Mouse (Mus musculus): ENCODE data around the gene Arglu1. TPM values are rescaled to one million over a fixed set of nuclear protein-coding genes. Genes with fewer than 3 reads are reported as not detected.

The Arglu1 gene
- polyA plus RNA-seq, 1 experiment from 2014 or later: 114 TPM

GRCm38 (mm10) chr8:8644160-8644915 lies 46.0 kb downstream of the Arglu1 start:
- 59% methylated on average over 11 of the region's 11 CpGs for WGBS
- no peaks in the 10 kb centered on the region for H3K27me3 ChIP-seq (replicated peaks; ENCODE audit: control insufficient read depth, insufficient read depth, low read length)
- ATAC-seq (no peak), DNase-seq (ENCODE audit: low spot score) (no peak)
- H3K4me1 ChIP-seq (ENCODE audit: control insufficient read depth, insufficient read depth, low read length): peaks cover 58% of the 10 kb centered on the region
- no peak overlapping the region for H3K27ac ChIP-seq (ENCODE audit: low read depth, low read length)
- H3K4me2 ChIP-seq (ENCODE audit: low read length): no peak overlapping the region
- no peaks in the 10 kb centered on the region for H3K9me3 ChIP-seq (replicated peaks; ENCODE audit: control insufficient read depth, low read length)
- H3K36me3 ChIP-seq (ENCODE audit: control insufficient read depth, insufficient read depth, low read length): peaks cover 9% of the 10 kb centered on the region; the same call in 1 of the 2 replicates
- no peak overlapping the region for H3K9ac ChIP-seq (ENCODE audit: low read length)
- no peak overlapping the region for H3K4me3 ChIP-seq (ENCODE audit: low read depth, low read length)

GRCm38 (mm10) chr8:8640264-8640588 lies 50.1 kb downstream of the Arglu1 start:
- Histone ChIP-seq H3K27me3 (replicated peaks; ENCODE audit: control insufficient read depth, insufficient read depth, low read length) (no peaks in the 10 kb centered on the region), H3K36me3 (ENCODE audit: control insufficient read depth, insufficient read depth, low read length) (peaks cover 31% of the 10 kb centered on the region), H3K9me3 (replicated peaks; ENCODE audit: control insufficient read depth, low read length) (no peaks in the 10 kb centered on the region), H3K27ac (ENCODE audit: low read depth, low read length) (0 out of 2 replicates have a peak overlapping the region, but pooled peaks have one; percentile 33), H3K4me2 (ENCODE audit: low read length) (peak overlapping the region; percentile 16), H3K9ac (ENCODE audit: low read length) (no peak overlapping the region), H3K4me3 (ENCODE audit: low read depth, low read length) (no peak overlapping the region), H3K4me1 (ENCODE audit: control insufficient read depth, insufficient read depth, low read length) (peaks cover 33% of the 10 kb centered on the region)
- 3% methylated on average over 4 of the region's 4 CpGs for WGBS
- ATAC-seq (peak; percentile 69), DNase-seq (ENCODE audit: low spot score) (peak; percentile 74)

GRCm38 (mm10) chr8:8639569-8640263 lies 50.6 kb downstream of the Arglu1 start:
- 13% methylated on average over 8 of the region's 8 CpGs for WGBS
- ATAC-seq (peak; percentile 29), DNase-seq (ENCODE audit: low spot score) (peak; percentile 35)
- no peak overlapping the region for H3K4me3 ChIP-seq (ENCODE audit: low read depth, low read length)
- no peaks in the 10 kb centered on the region for H3K27me3 ChIP-seq (replicated peaks; ENCODE audit: control insufficient read depth, insufficient read depth, low read length)
- H3K9ac ChIP-seq (ENCODE audit: low read length): no peak overlapping the region
- peaks cover 34% of the 10 kb centered on the region for H3K36me3 ChIP-seq (ENCODE audit: control insufficient read depth, insufficient read depth, low read length)
- peaks cover 30% of the 10 kb centered on the region for H3K4me1 ChIP-seq (ENCODE audit: control insufficient read depth, insufficient read depth, low read length)
- H3K4me2 ChIP-seq (ENCODE audit: low read length): peak overlapping the region; percentile 16; the same call in 1 of the 2 replicates
- 0 out of 2 replicates have a peak overlapping the region, but pooled peaks have one; percentile 33 for H3K27ac ChIP-seq (ENCODE audit: low read depth, low read length)
- H3K9me3 ChIP-seq (replicated peaks; ENCODE audit: control insufficient read depth, low read length): no peaks in the 10 kb centered on the region

- Histone ChIP-seq H3K9me3 (replicated peaks; ENCODE audit: control insufficient read depth, low read length) (no peaks in the 10 kb centered on the region), H3K4me2 (ENCODE audit: low read length) (no peak overlapping the region), H3K4me3 (ENCODE audit: low read depth, low read length) (no peak overlapping the region), H3K4me1 (ENCODE audit: control insufficient read depth, insufficient read depth, low read length) (peaks cover 17% of the 10 kb centered on the region; the same call in 1 of the 2 replicates), H3K27me3 (replicated peaks; ENCODE audit: control insufficient read depth, insufficient read depth, low read length) (no peaks in the 10 kb centered on the region), H3K9ac (ENCODE audit: low read length) (no peak overlapping the region), H3K36me3 (ENCODE audit: control insufficient read depth, insufficient read depth, low read length) (peaks cover 41% of the 10 kb centered on the region), H3K27ac (ENCODE audit: low read depth, low read length) (no peak overlapping the region)
- ATAC-seq (no peak), DNase-seq (ENCODE audit: low spot score) (no peak)
- WGBS: 76% methylated on average over 7 of the region's 7 CpGs
Observed at GRCm38 (mm10) chr8:8631394-8631793, 58.9 kb downstream of the Arglu1 start.

- Histone ChIP-seq H3K4me1 (ENCODE audit: control insufficient read depth, insufficient read depth, low read length) (peaks cover 30% of the 10 kb centered on the region), H3K27ac (ENCODE audit: low read depth, low read length) (peak overlapping the region; percentile 49; the same call in 1 of the 2 replicates), H3K27me3 (replicated peaks; ENCODE audit: control insufficient read depth, insufficient read depth, low read length) (no peaks in the 10 kb centered on the region), H3K9ac (ENCODE audit: low read length) (no peak overlapping the region), H3K4me3 (ENCODE audit: low read depth, low read length) (no peak overlapping the region), H3K36me3 (ENCODE audit: control insufficient read depth, insufficient read depth, low read length) (peaks cover 52% of the 10 kb centered on the region), H3K9me3 (replicated peaks; ENCODE audit: control insufficient read depth, low read length) (no peaks in the 10 kb centered on the region), H3K4me2 (ENCODE audit: low read length) (no peak overlapping the region)
- ATAC-seq (no peak), DNase-seq (ENCODE audit: low spot score) (no peak)
- WGBS: 55% methylated on average over 7 of the region's 7 CpGs
Observed at GRCm38 (mm10) chr8:8624017-8624416, 66.3 kb downstream of the Arglu1 start.

GRCm38 (mm10) chr8:8623486-8623885 lies 66.8 kb downstream of the Arglu1 start:
- Histone ChIP-seq H3K9ac (ENCODE audit: low read length) (no peak overlapping the region), H3K27me3 (replicated peaks; ENCODE audit: control insufficient read depth, insufficient read depth, low read length) (no peaks in the 10 kb centered on the region), H3K36me3 (ENCODE audit: control insufficient read depth, insufficient read depth, low read length) (peaks cover 58% of the 10 kb centered on the region), H3K4me2 (ENCODE audit: low read length) (no peak overlapping the region), H3K27ac (ENCODE audit: low read depth, low read length) (peak overlapping the region; percentile 49; the same call in 1 of the 2 replicates), H3K9me3 (replicated peaks; ENCODE audit: control insufficient read depth, low read length) (no peaks in the 10 kb centered on the region), H3K4me3 (ENCODE audit: low read depth, low read length) (no peak overlapping the region), H3K4me1 (ENCODE audit: control insufficient read depth, insufficient read depth, low read length) (peaks cover 28% of the 10 kb centered on the region)
- DNase-seq (ENCODE audit: low spot score): peak; percentile 53
- ATAC-seq: no peak
- WGBS: 46% methylated on average over 8 of the region's 8 CpGs

GRCm38 (mm10) chr8:8622476-8622875 lies 67.8 kb downstream of the Arglu1 start:
- H3K36me3 ChIP-seq (ENCODE audit: control insufficient read depth, insufficient read depth, low read length): peaks cover 57% of the 10 kb centered on the region

GRCm38 (mm10) chr8:8622031-8622430 lies 68.3 kb downstream of the Arglu1 start:
- peak overlapping the region; percentile 74; the same call in 1 of the 2 replicates for H3K27ac ChIP-seq (ENCODE audit: low read depth, low read length)
- 45% methylated on average over 12 of the region's 12 CpGs for WGBS
- ATAC-seq: peak; percentile 68
- H3K4me1 ChIP-seq (ENCODE audit: control insufficient read depth, insufficient read depth, low read length): peaks cover 28% of the 10 kb centered on the region
- no peak overlapping the region for H3K4me3 ChIP-seq (ENCODE audit: low read depth, low read length)
- H3K27me3 ChIP-seq (replicated peaks; ENCODE audit: control insufficient read depth, insufficient read depth, low read length): no peaks in the 10 kb centered on the region
- H3K9me3 ChIP-seq (replicated peaks; ENCODE audit: control insufficient read depth, low read length): no peaks in the 10 kb centered on the region
- DNase-seq (ENCODE audit: low spot score): peak; percentile 68
- H3K9ac ChIP-seq (ENCODE audit: low read length): no peak overlapping the region
- no peak overlapping the region; the same call in 1 of the 2 replicates for H3K4me2 ChIP-seq (ENCODE audit: low read length)
- H3K36me3 ChIP-seq (ENCODE audit: control insufficient read depth, insufficient read depth, low read length): peaks cover 58% of the 10 kb centered on the region

More at GRCm38 (mm10) chr8:8622476-8622875, 67.8 kb downstream of the Arglu1 start:
- no peak overlapping the region for H3K4me3 ChIP-seq (ENCODE audit: low read depth, low read length)
- H3K4me1 ChIP-seq (ENCODE audit: control insufficient read depth, insufficient read depth, low read length): peaks cover 28% of the 10 kb centered on the region
- no peak overlapping the region for H3K9ac ChIP-seq (ENCODE audit: low read length)
- H3K4me2 ChIP-seq (ENCODE audit: low read length): no peak overlapping the region
- ATAC-seq (no peak), DNase-seq (ENCODE audit: low spot score) (no peak)
- 71% methylated on average over 3 of the region's 3 CpGs for WGBS
- peak overlapping the region; percentile 74 for H3K27ac ChIP-seq (ENCODE audit: low read depth, low read length)
- no peaks in the 10 kb centered on the region for H3K9me3 ChIP-seq (replicated peaks; ENCODE audit: control insufficient read depth, low read length)
- H3K27me3 ChIP-seq (replicated peaks; ENCODE audit: control insufficient read depth, insufficient read depth, low read length): no peaks in the 10 kb centered on the region
